Mouse (Mus musculus): ENCODE results near the gene Aloxe3.

GRCm38 (mm10) chr11:69096987-69097900 lies 28.5 kb upstream of the Aloxe3 start:
- TF ChIP-seq CTCF (conservative IDR thresholded peaks at IDR 0.05; ENCODE audit: low read length) (no peak), NANOG (IDR thresholded peaks at IDR 0.05; ENCODE audit: borderline replicate concordance, low read length) (no peak)
